Mouse (Mus musculus): ENCODE measurements around the gene Ints7.

GRCm38 (mm10) chr1:191622801-191623200 is 47.4 kb downstream of the Ints7 start:
- no peak for TF ChIP-seq GATA2 (IDR thresholded peaks at IDR 0.05; ENCODE audit: borderline replicate concordance, low read depth, low read length)
- no peak for TF ChIP-seq GATA1 (IDR thresholded peaks at IDR 0.05; ENCODE audit: borderline replicate concordance, low read length)
- no peak for TF ChIP-seq CTCF (IDR thresholded peaks at IDR 0.05; ENCODE audit: low read depth, low read length)

Measured in G1E (cell line).